Mouse (Mus musculus) CH12.LX (cell line): ENCODE data around the gene Slc39a5. TPM values are rescaled to one million over a fixed set of nuclear protein-coding genes. Genes with fewer than 3 reads are reported as not detected.

ENCODE experiments used
- DNase-seq: peaks from one replicate; pipeline ENCODE4 v3.0.0-alpha.2; 2013; ENCODE audit errors: extremely low read depth
- H3K27ac ChIP-seq: 2 replicates; pipeline ENCODE4 v1.5.1; 2012; ENCODE audit warnings: low read depth, mild to moderate bottlenecking, control low read depth, moderate library complexity; ENCODE audit not compliant: insufficient read depth
- H3K27me3 ChIP-seq: replicated peaks from 2 replicates; pipeline ENCODE3; 2012; ENCODE audit warnings: inconsistent platforms
- H3K36me3 ChIP-seq, 2 experiments: replicated peaks in 1 of 2; 2 replicates each; pipeline versions ENCODE3 to v1.6.1; 2012; ENCODE audit warnings: inconsistent platforms in 1 of 2, low read length in 1 of 2, mild to moderate bottlenecking in 1 of 2, mixed read lengths in 1 of 2, moderate library complexity in 1 of 2; ENCODE audit not compliant: control insufficient read depth in 1 of 2, insufficient read depth in 1 of 2
- H3K4me1 ChIP-seq, 2 experiments: 2 replicates each; pipeline ENCODE4 v1.6.1; 2012; ENCODE audit warnings: inconsistent platforms in 1 of 2, moderate library complexity in 1 of 2; ENCODE audit not compliant: insufficient read depth in 2 of 2, control insufficient read depth in 1 of 2
- H3K4me2 ChIP-seq: 2 replicates; pipeline ENCODE4 v1.6.1; 2012; ENCODE audit warnings: low read depth, mild to moderate bottlenecking, control low read depth; ENCODE audit not compliant: poor library complexity, insufficient read depth, severe bottlenecking
- H3K4me3 ChIP-seq, 3 experiments: fragments of 150-350 bp in 1 of 3; sonication (generic) in 1 of 3; replicated peaks in 1 of 3; 2 replicates each; pipeline versions ENCODE3 to v1.5.1; 2011 to 2012; ENCODE audit warnings: low read depth in 2 of 3, low read length in 2 of 3, mild to moderate bottlenecking in 2 of 3, moderate library complexity in 2 of 3, control low read depth in 1 of 3, improper control_type of control experiment in 1 of 3, inconsistent platforms in 1 of 3, mixed read lengths in 1 of 3; ENCODE audit not compliant: poor library complexity in 1 of 3
- H3K79me2 ChIP-seq: replicated peaks from 2 replicates; pipeline ENCODE4 v1.6.1; 2012; ENCODE audit warnings: mild to moderate bottlenecking, moderate library complexity; ENCODE audit not compliant: control insufficient read depth, poor library complexity, insufficient read depth, severe bottlenecking; ENCODE audit errors: extremely low read depth
- H3K9ac ChIP-seq: 2 replicates; pipeline ENCODE4 v1.6.1; 2012; ENCODE audit warnings: low read depth, mild to moderate bottlenecking, control low read depth, moderate library complexity; ENCODE audit not compliant: insufficient read depth
- H3K9me3 ChIP-seq: replicated peaks from 2 replicates; pipeline ENCODE3; 2012; ENCODE audit warnings: low read length, inconsistent platforms, mixed read lengths
- BHLHE40 ChIP-seq: IDR thresholded peaks from 2 replicates; pipeline ENCODE4 v1.6.1; 2011; ENCODE audit warnings: mild to moderate bottlenecking, low read depth, low read length, improper control_type of control experiment
- CHD2 ChIP-seq: IDR thresholded peaks from 2 replicates; pipeline ENCODE4 v1.6.1; 2011; ENCODE audit warnings: low read length, improper control_type of control experiment
- CTCF ChIP-seq, 2 experiments: IDR thresholded peaks in 1 of 2; conservative IDR thresholded peaks in 1 of 2; 2 replicates each; pipeline ENCODE4 v1.5.1; 2011 to 2012; ENCODE audit warnings: low read depth in 2 of 2, low read length in 2 of 2, improper control_type of control experiment in 1 of 2, inconsistent platforms in 1 of 2, mild to moderate bottlenecking in 1 of 2, moderate library complexity in 1 of 2
- E2F4 ChIP-seq: IDR thresholded peaks from 2 replicates; pipeline ENCODE4 v1.6.1; 2011; ENCODE audit warnings: low read depth, low read length, improper control_type of control experiment; ENCODE audit not compliant: insufficient replicate concordance
- ETS1 ChIP-seq: conservative IDR thresholded peaks from 2 replicates; pipeline ENCODE4 v1.6.1; 2012; ENCODE audit warnings: low read depth, mild to moderate bottlenecking, inconsistent platforms, low read length, improper control_type of control experiment, moderate library complexity
- HCFC1 ChIP-seq: IDR thresholded peaks from 2 replicates; pipeline ENCODE4 v1.6.1; 2012; ENCODE audit warnings: low read depth, mild to moderate bottlenecking, inconsistent platforms, low read length, improper control_type of control experiment
- IRF4 ChIP-seq: IDR thresholded peaks from 2 replicates; pipeline ENCODE4 v1.6.1; 2014; ENCODE audit warnings: low read depth, mild to moderate bottlenecking, inconsistent platforms, low read length, improper control_type of control experiment
- JUN ChIP-seq: IDR thresholded peaks from 2 replicates; pipeline ENCODE4 v1.6.1; 2011; ENCODE audit warnings: low read depth, mild to moderate bottlenecking, low read length, improper control_type of control experiment, moderate library complexity; ENCODE audit not compliant: insufficient read depth
- KAT2A ChIP-seq: IDR thresholded peaks from 2 replicates; pipeline ENCODE4 v1.6.1; 2012; ENCODE audit warnings: low read length, improper control_type of control experiment, inconsistent platforms; ENCODE audit not compliant: insufficient replicate concordance
- MAFK ChIP-seq: IDR thresholded peaks from 2 replicates; pipeline ENCODE4 v1.6.1; 2011; ENCODE audit warnings: low read length, improper control_type of control experiment; ENCODE audit not compliant: insufficient replicate concordance
- MAX ChIP-seq: IDR thresholded peaks from 2 replicates; pipeline ENCODE4 v1.6.1; 2011; ENCODE audit warnings: low read length, improper control_type of control experiment
- MXI1 ChIP-seq: IDR thresholded peaks from 2 replicates; pipeline ENCODE4 v1.6.1; 2011; ENCODE audit warnings: mild to moderate bottlenecking, low read depth, low read length, improper control_type of control experiment
- NELFE ChIP-seq: IDR thresholded peaks from 2 replicates; pipeline ENCODE4 v1.6.1; 2011; ENCODE audit warnings: low read depth, low read length, improper control_type of control experiment
- PAX5 ChIP-seq: IDR thresholded peaks from 2 replicates; pipeline ENCODE4 v1.6.1; 2012; ENCODE audit warnings: low read length, inconsistent platforms, mixed read lengths
- RAD21 ChIP-seq: IDR thresholded peaks from 2 replicates; pipeline ENCODE4 v1.6.1; 2011; ENCODE audit warnings: low read depth, mild to moderate bottlenecking, low read length, improper control_type of control experiment, moderate library complexity
- RCOR1 ChIP-seq: conservative IDR thresholded peaks from 2 replicates; pipeline ENCODE4 v1.6.1; 2012; ENCODE audit warnings: low read depth, mild to moderate bottlenecking, inconsistent platforms, low read length, improper control_type of control experiment
- SMC3 ChIP-seq: IDR thresholded peaks from 2 replicates; pipeline ENCODE4 v1.6.1; 2011; ENCODE audit warnings: low read depth, low read length, improper control_type of control experiment
- TBP ChIP-seq: conservative IDR thresholded peaks from 2 replicates; pipeline ENCODE4 v1.6.1; 2011; ENCODE audit warnings: low read depth, low read length, improper control_type of control experiment
- USF2 ChIP-seq: conservative IDR thresholded peaks from 2 replicates; pipeline ENCODE4 v1.6.1; 2011; ENCODE audit warnings: low read depth, low read length, improper control_type of control experiment
- ZKSCAN1 ChIP-seq: IDR thresholded peaks from 2 replicates; pipeline ENCODE4 v1.6.1; 2012; ENCODE audit warnings: low read depth, inconsistent platforms, low read length, improper control_type of control experiment, borderline replicate concordance
- ZNF384 ChIP-seq: IDR thresholded peaks from 2 replicates; pipeline ENCODE4 v1.6.1; 2012; ENCODE audit warnings: low read depth, low read length, improper control_type of control experiment, inconsistent platforms
- dilution Hi-C: fragments of 300-500 bp; cut with MboI; formaldehyde crosslinking; loops from 2 replicates; pipeline ENCODE4 v1.14.3; 2020; ENCODE audit warnings: low sequenced_read_pairs; ENCODE audit not compliant: extremely low pct_unique_long_range_greater_than_20kb, extremely low pct_ligation_motif_present
- in situ Hi-C: fragments of 300-500 bp; cut with MboI; formaldehyde crosslinking; loops from 3 replicates; pipeline ENCODE4 v1.14.3; 2019; ENCODE audit warnings: low sequenced_read_pairs, low pct_ligation_motif_present, low pct_unique_long_range_greater_than_20kb, mixed read lengths
- polyA plus RNA-seq: library from polyadenylated mRNA; unstranded; fragments of >175 nt; gene quantifications from 2 replicates; pipeline ENCODE4 v1.2.1, GENCODE M21; 2012; ENCODE audit warnings: low read depth; ENCODE audit not compliant: insufficient read length
- total RNA-seq, 2 experiments: library from RNA; depleted of rRNA; stranded (reverse); fragments of 300-350 nt in 1 of 2; fragments of >200 nt in 1 of 2; gene quantifications; 2 replicates each; pipeline ENCODE4 v1.2.3; 2012 to 2014

Slc39a5 gene
- total and polyA plus RNA-seq, 3 experiments, result 0.11 TPM; not detected in 2

GRCm38 (mm10) chr10:128396017-128396673, 4.9 kb downstream of the Slc39a5 start:
- in situ Hi-C loops (no loop called here), dilution Hi-C loops (no loop called here)
- Histone ChIP-seq H3K9ac (no peak overlapping the region), H3K4me3 (no peak overlapping the region), H3K4me2 (no peak overlapping the region), H3K79me2 (no peaks in the 10 kb centered on the region), H3K9me3 (no peaks in the 10 kb centered on the region), H3K36me3 (peaks cover 36 to 98% of the 10 kb centered on the region in 2 experiments), H3K27ac (no peak overlapping the region), H3K4me1 (peaks cover 3 to 19% of the 10 kb centered on the region in 2 experiments; a peak in 3 of 4 replicates), H3K27me3 (no peaks in the 10 kb centered on the region)
- TF ChIP-seq TBP (no peak), BHLHE40 (no peak), ETS1 (no peak)
- DNase-seq, result no peak

- Histone ChIP-seq H3K4me2 (no peak overlapping the region), H3K27me3 (no peaks in the 10 kb centered on the region), H3K4me1 (peaks cover 3 to 23% of the 10 kb centered on the region in 2 experiments; a peak in 3 of 4 replicates), H3K79me2 (no peaks in the 10 kb centered on the region), H3K9ac (no peak overlapping the region), H3K36me3 (peaks cover 74 to 98% of the 10 kb centered on the region in 2 experiments), H3K9me3 (no peaks in the 10 kb centered on the region), H3K27ac (no peak overlapping the region), H3K4me3 (no peak overlapping the region)
- no peak for DNase-seq
- TF ChIP-seq NELFE, result no peak
- in situ Hi-C loops, result no loop called here
- dilution Hi-C loops, result no loop called here
Observed at GRCm38 (mm10) chr10:128391850-128392249, 9.2 kb downstream of the Slc39a5 start.

GRCm38 (mm10) chr10:128390366-128390765, 10.7 kb downstream of the Slc39a5 start:
- no peaks in the 10 kb centered on the region for H3K79me2 ChIP-seq
- H3K27ac ChIP-seq, result no peak overlapping the region
- H3K9ac ChIP-seq, result no peak overlapping the region
- no peak for DNase-seq
- no peak for TF ChIP-seq TBP
- no peak for TF ChIP-seq JUN
- no peak for TF ChIP-seq ZNF384
- no peak for TF ChIP-seq E2F4
- no peak for TF ChIP-seq NELFE
- TF ChIP-seq HCFC1, result no peak
- TF ChIP-seq MAX, result no peak
- no peak for TF ChIP-seq MAFK
- no peak for TF ChIP-seq KAT2A
- no peak for TF ChIP-seq IRF4
- TF ChIP-seq ZKSCAN1, result no peak
- TF ChIP-seq MXI1, result no peak
- no peak for TF ChIP-seq USF2
- no peak for TF ChIP-seq RAD21
- no peak for TF ChIP-seq RCOR1
- no peak for TF ChIP-seq CHD2
- no peak for TF ChIP-seq PAX5
- TF ChIP-seq CTCF (conservative IDR thresholded peaks at IDR 0.05 in 1 of 2, IDR thresholded peaks at IDR 0.05 in 1 of 2; ENCODE audit: low read depth in 2 of 2, low read length in 2 of 2), result no peak
- no peak for TF ChIP-seq SMC3
- in situ Hi-C loops (no loop called here), dilution Hi-C loops (no loop called here)
- peaks cover 77 to 98% of the 10 kb centered on the region in 2 experiments for H3K36me3 ChIP-seq
- no peaks in the 10 kb centered on the region for H3K27me3 ChIP-seq
- no peak overlapping the region for H3K4me2 ChIP-seq
- H3K4me1 ChIP-seq, result peaks cover 3 to 23% of the 10 kb centered on the region in 2 experiments; a peak in 3 of 4 replicates
- H3K9me3 ChIP-seq, result no peaks in the 10 kb centered on the region
- no peak overlapping the region for H3K4me3 ChIP-seq
